Mouse (Mus musculus) midbrain, postnatal 0 days (tissue): ENCODE measurements around the gene Ssrp1. TPM values are rescaled to one million over a fixed set of nuclear protein-coding genes. Genes with fewer than 3 reads are reported as not detected.
A peak's percentile ranks its signal among the peaks of the same experiment; 100 is the strongest.

Experiments used
- ATAC-seq: fragments of 200-750 bp; cut with Nextera tagmentation; 2 replicates; pipeline ENCODE4 v1.8.0; 2017; ENCODE audit warnings: moderate number of reproducible peaks, mild to moderate bottlenecking, moderate TSS enrichment, moderate library complexity; ENCODE audit not compliant: low FRiP score
- DNase-seq: peaks from one replicate; pipeline ENCODE4 v3.0.0-alpha.2; 2015; ENCODE audit warnings: low spot score
- H3K27ac ChIP-seq: fragments of 300-500 bp; sonication (generic); 2 replicates; pipeline ENCODE4 v1.5.1; 2014; ENCODE audit warnings: low read depth, mild to moderate bottlenecking, low read length, mixed read lengths
- H3K27me3 ChIP-seq: fragments of 300-500 bp; sonication (generic); 2 replicates; pipeline ENCODE4 v1.6.1; 2014; ENCODE audit warnings: low read length, control low read depth, mixed read lengths; ENCODE audit not compliant: insufficient read depth
- H3K36me3 ChIP-seq: fragments of 300-500 bp; sonication (generic); 2 replicates; pipeline ENCODE4 v1.6.1; 2014; ENCODE audit warnings: low read length, control low read depth, mixed read lengths; ENCODE audit not compliant: insufficient read depth
- H3K4me1 ChIP-seq: fragments of 300-500 bp; sonication (generic); 2 replicates; pipeline ENCODE4 v1.6.1; 2014; ENCODE audit warnings: mild to moderate bottlenecking, control low read depth, antibody characterized with exemption, low read length, mixed read lengths; ENCODE audit not compliant: insufficient read depth
- H3K4me2 ChIP-seq: fragments of 300-500 bp; sonication (generic); 2 replicates; pipeline ENCODE4 v1.6.1; 2014; ENCODE audit warnings: low read depth, mild to moderate bottlenecking, low read length, mixed read lengths; ENCODE audit not compliant: poor library complexity, severe bottlenecking
- H3K4me3 ChIP-seq: fragments of 300-500 bp; sonication (generic); 2 replicates; pipeline ENCODE4 v1.5.1; 2014; ENCODE audit warnings: low read depth, mild to moderate bottlenecking, low read length, moderate library complexity
- H3K9ac ChIP-seq: fragments of 300-500 bp; sonication (generic); replicated peaks from 2 replicates; pipeline ENCODE4 v1.6.1; 2014; ENCODE audit warnings: mild to moderate bottlenecking, low read length, moderate library complexity, mixed read lengths; ENCODE audit not compliant: poor library complexity, severe bottlenecking
- H3K9me3 ChIP-seq: fragments of 300-500 bp; sonication (generic); 2 replicates; pipeline ENCODE4 v1.6.1; 2016; ENCODE audit warnings: low read length, control low read depth
- CTCF ChIP-seq: IDR thresholded peaks from 2 replicates; pipeline ENCODE4 v1.5.1; 2016; ENCODE audit warnings: antibody characterized with exemption, mild to moderate bottlenecking
- WGBS: fragments of 180-500 bp; shearing (Covaris S2); extraction: QIAGEN DNeasy Blood & Tissue Kit; methylation state at CpG from one replicate; pipeline ENCODE4 v1.1.7; 2014; 5-methylcytosine and 5-hydroxymethylcytosine counted together
- polyA plus RNA-seq: library from polyadenylated mRNA; unstranded; fragments of >200 nt; fragmentation: Nextera tagmentation; extraction: Ambion mirVana; gene quantifications from 2 replicates; pipeline ENCODE4 v1.2.1, GENCODE M21; 2015
- total RNA-seq: library from RNA; depleted of rRNA; stranded (reverse); fragments of >200 nt; gene quantifications from 2 replicates; pipeline ENCODE4 v1.2.3, GENCODE M21; 2014

Gene Ssrp1
- total and polyA plus RNA-seq, 2 experiments from 2014 or later: 123 to 153 TPM

- no peak for DNase-seq
- no peak overlapping the region for H3K4me3 ChIP-seq
- H3K9me3 ChIP-seq: no peaks in the 10 kb centered on the region
- H3K4me2 ChIP-seq: no peak overlapping the region
- no peak for TF ChIP-seq CTCF
- H3K27ac ChIP-seq: no peak overlapping the region
- 63% methylated on average over 6 of the region's 6 CpGs for WGBS
- H3K4me1 ChIP-seq: no peaks in the 10 kb centered on the region
- no peak for ATAC-seq
- H3K27me3 ChIP-seq: no peaks in the 10 kb centered on the region
- H3K36me3 ChIP-seq: no peaks in the 10 kb centered on the region
- H3K9ac ChIP-seq: no peak overlapping the region
Observed at GRCm38 (mm10) chr2:85029897-85030296, 7.1 kb upstream of the Ssrp1 start.

GRCm38 (mm10) chr2:85030989-85031388, 6.0 kb upstream of the Ssrp1 start:
- Histone ChIP-seq H3K27ac (no peak overlapping the region), H3K36me3 (no peaks in the 10 kb centered on the region), H3K4me2 (no peak overlapping the region), H3K4me3 (no peak overlapping the region), H3K9me3 (no peaks in the 10 kb centered on the region), H3K4me1 (no peaks in the 10 kb centered on the region), H3K27me3 (no peaks in the 10 kb centered on the region), H3K9ac (no peak overlapping the region)
- no peak for TF ChIP-seq CTCF
- ATAC-seq: no peak
- 68% methylated on average over 6 of the region's 6 CpGs for WGBS
- no peak for DNase-seq

GRCm38 (mm10) chr2:85033121-85033520, 3.9 kb upstream of the Ssrp1 start:
- TF ChIP-seq CTCF: no peak
- no peak for ATAC-seq
- Histone ChIP-seq H3K4me2 (no peak overlapping the region), H3K9me3 (no peaks in the 10 kb centered on the region), H3K4me1 (peaks cover 2% of the 10 kb centered on the region; the same call in 1 of the 2 replicates), H3K36me3 (no peaks in the 10 kb centered on the region), H3K9ac (no peak overlapping the region), H3K27ac (no peak overlapping the region), H3K4me3 (no peak overlapping the region), H3K27me3 (no peaks in the 10 kb centered on the region)
- no peak for DNase-seq
- WGBS: 85% methylated on average over 2 of the region's 2 CpGs

GRCm38 (mm10) chr2:85034169-85034568, 2.9 kb upstream of the Ssrp1 start:
- H3K27me3 ChIP-seq: no peaks in the 10 kb centered on the region
- no peak overlapping the region for H3K4me3 ChIP-seq
- H3K36me3 ChIP-seq: no peaks in the 10 kb centered on the region
- H3K9me3 ChIP-seq: no peaks in the 10 kb centered on the region
- H3K27ac ChIP-seq: no peak overlapping the region
- H3K4me1 ChIP-seq: peaks cover 4% of the 10 kb centered on the region; the same call in 1 of the 2 replicates
- WGBS: 88% methylated on average over 7 of the region's 7 CpGs
- no peak overlapping the region for H3K9ac ChIP-seq
- ATAC-seq (no peak), DNase-seq (no peak)
- H3K4me2 ChIP-seq: no peak overlapping the region
- TF ChIP-seq CTCF: no peak

GRCm38 (mm10) chr2:85036507-85037046, 457 bp upstream of the Ssrp1 start:
- Histone ChIP-seq H3K27ac (peak overlapping the region; percentile 72; the same call in 1 of the 2 replicates), H3K9me3 (no peaks in the 10 kb centered on the region), H3K27me3 (no peaks in the 10 kb centered on the region), H3K4me2 (peak overlapping the region; percentile 57), H3K36me3 (peaks cover 19% of the 10 kb centered on the region), H3K4me1 (peaks cover 4% of the 10 kb centered on the region; the same call in 1 of the 2 replicates), H3K9ac (peak overlapping the region; percentile 77), H3K4me3 (peak overlapping the region; percentile 49)
- WGBS: 9% methylated on average over 11 of the region's 11 CpGs
- TF ChIP-seq CTCF: no peak
- no peak for DNase-seq
- ATAC-seq: peak; percentile 39

- Histone ChIP-seq H3K4me1 (peaks cover 4% of the 10 kb centered on the region; the same call in 1 of the 2 replicates), H3K27me3 (no peaks in the 10 kb centered on the region), H3K4me3 (peak overlapping the region; percentile 49), H3K36me3 (peaks cover 33% of the 10 kb centered on the region), H3K4me2 (peak overlapping the region; percentile 70), H3K9me3 (no peaks in the 10 kb centered on the region), H3K9ac (no peak overlapping the region), H3K27ac (no peak overlapping the region)
- TF ChIP-seq CTCF: no peak
- no peak for ATAC-seq
- WGBS: 73% methylated on average over 13 of the region's 13 CpGs
- no peak for DNase-seq
Observed at GRCm38 (mm10) chr2:85038336-85038735, 1.3 kb downstream of the Ssrp1 start.
